Mouse (Mus musculus) liver, embryonic 14.5 days (tissue): Measurements from ENCODE around the gene B3gnt8.

Experiments
- CTCF ChIP-seq: IDR thresholded peaks from 2 replicates; pipeline ENCODE4 v1.5.1; 2016; ENCODE audit warnings: antibody characterized with exemption, low read depth, control low read depth
- EP300 ChIP-seq: IDR thresholded peaks from 2 replicates; pipeline ENCODE4 v1.6.1; 2016; ENCODE audit warnings: antibody characterized with exemption, low read depth

- TF ChIP-seq CTCF (peak; percentile 34; the same call in 1 of the 2 replicates), EP300 (no peak)
Observed at GRCm38 (mm10) chr7:25651281-25651680, 24.8 kb downstream of the B3gnt8 start.
